Mouse (Mus musculus): ENCODE measurements around the gene Dcakd.

Dcakd gene

GRCm38 (mm10) chr11:103008558-103008957 lies 19.6 kb downstream of the Dcakd start:
- no peak for ATAC-seq (ENCODE audit: insufficient number of reproducible peaks, low FRiP score, low TSS enrichment)

GRCm38 (mm10) chr11:103007001-103007340 lies 21.2 kb downstream of the Dcakd start:
- no peak for ATAC-seq (ENCODE audit: insufficient number of reproducible peaks, low FRiP score, low TSS enrichment)

- ATAC-seq (ENCODE audit: insufficient number of reproducible peaks, low FRiP score, low TSS enrichment) = no peak
Observed at GRCm38 (mm10) chr11:103006286-103007000, 21.7 kb downstream of the Dcakd start.

GRCm38 (mm10) chr11:103005254-103005981 lies 22.7 kb downstream of the Dcakd start:
- no peak for ATAC-seq (ENCODE audit: insufficient number of reproducible peaks, low FRiP score, low TSS enrichment)

- no peak for ATAC-seq (ENCODE audit: insufficient number of reproducible peaks, low FRiP score, low TSS enrichment)
Observed at GRCm38 (mm10) chr11:103004852-103005251, 23.3 kb downstream of the Dcakd start.

- ATAC-seq (ENCODE audit: insufficient number of reproducible peaks, low FRiP score, low TSS enrichment) = no peak
Observed at GRCm38 (mm10) chr11:103003210-103003609, 24.9 kb downstream of the Dcakd start.

- no peak for ATAC-seq (ENCODE audit: insufficient number of reproducible peaks, low FRiP score, low TSS enrichment)
Observed at GRCm38 (mm10) chr11:103001063-103001462, 27.1 kb downstream of the Dcakd start.

GRCm38 (mm10) chr11:103000111-103000510 lies 28.0 kb downstream of the Dcakd start:
- no peak for ATAC-seq (ENCODE audit: insufficient number of reproducible peaks, low FRiP score, low TSS enrichment)

GRCm38 (mm10) chr11:102999317-102999970 lies 28.7 kb downstream of the Dcakd start:
- no peak for ATAC-seq (ENCODE audit: insufficient number of reproducible peaks, low FRiP score, low TSS enrichment)

- no peak for ATAC-seq (ENCODE audit: insufficient number of reproducible peaks, low FRiP score, low TSS enrichment)
Observed at GRCm38 (mm10) chr11:102998577-102999316, 29.4 kb downstream of the Dcakd start.

- ATAC-seq (ENCODE audit: insufficient number of reproducible peaks, low FRiP score, low TSS enrichment) = no peak
Observed at GRCm38 (mm10) chr11:102998254-102998576, 29.9 kb downstream of the Dcakd start.

- ATAC-seq (ENCODE audit: insufficient number of reproducible peaks, low FRiP score, low TSS enrichment) = no peak
Observed at GRCm38 (mm10) chr11:102996991-102997770, 31.0 kb downstream of the Dcakd start.

- ATAC-seq (ENCODE audit: insufficient number of reproducible peaks, low FRiP score, low TSS enrichment) = no peak
Observed at GRCm38 (mm10) chr11:102996385-102996784, 31.7 kb downstream of the Dcakd start.

GRCm38 (mm10) chr11:102994952-102995351 lies 33.2 kb downstream of the Dcakd start:
- no peak for ATAC-seq (ENCODE audit: insufficient number of reproducible peaks, low FRiP score, low TSS enrichment)

- ATAC-seq (ENCODE audit: insufficient number of reproducible peaks, low FRiP score, low TSS enrichment) = no peak
Observed at GRCm38 (mm10) chr11:102993420-102994029, 34.6 kb downstream of the Dcakd start.

- no peak for ATAC-seq (ENCODE audit: insufficient number of reproducible peaks, low FRiP score, low TSS enrichment)
Observed at GRCm38 (mm10) chr11:102992940-102993339, 35.2 kb downstream of the Dcakd start.

GRCm38 (mm10) chr11:102991681-102992080 lies 36.5 kb downstream of the Dcakd start:
- ATAC-seq (ENCODE audit: insufficient number of reproducible peaks, low FRiP score, low TSS enrichment) = no peak

- ATAC-seq (ENCODE audit: insufficient number of reproducible peaks, low FRiP score, low TSS enrichment) = peak; percentile 69; the same call in 1 of the 2 replicates
Observed at GRCm38 (mm10) chr11:102990152-102990663, 37.9 kb downstream of the Dcakd start.

GRCm38 (mm10) chr11:102989641-102990151 lies 38.4 kb downstream of the Dcakd start:
- ATAC-seq (ENCODE audit: insufficient number of reproducible peaks, low FRiP score, low TSS enrichment) = no peak
